Mouse (Mus musculus) bone marrow, adult 2 months (tissue): ENCODE measurements around the gene Plcg2.

Experiments used
- CTCF ChIP-seq: fragments of 200-500 bp; IDR thresholded peaks from 2 replicates; pipeline ENCODE4 v1.5.1; 2011; ENCODE audit warnings: low read length, control low read depth; ENCODE audit not compliant: control insufficient read depth, insufficient read depth
- POLR2A ChIP-seq: fragments of 200-500 bp; IDR thresholded peaks from 2 replicates; pipeline ENCODE4 v1.6.1; 2011; ENCODE audit warnings: low read depth, mild to moderate bottlenecking, control low read depth, low read length, borderline replicate concordance; ENCODE audit not compliant: control insufficient read depth

GRCm38 (mm10) chr8:117517861-117518260, 19.8 kb downstream of the Plcg2 start:
- TF ChIP-seq CTCF (no peak), POLR2A (no peak)
